Mouse (Mus musculus) adrenal gland, postnatal 10 days (tissue): ENCODE measurements around the gene Cables2. TPM values are rescaled to one million over a fixed set of nuclear protein-coding genes. Genes with fewer than 3 reads are reported as not detected.
"Not testable (repeated sequence)": the region's sequence is repeated elsewhere in the genome, so short reads cannot be mapped to it uniquely, and the experiment has no call there.

Experiments
- DNase-seq: peaks from one replicate; pipeline ENCODE4 v3.0.0; 2021; ENCODE audit warnings: mixed read lengths
- total RNA-seq, 2 experiments: library from RNA; stranded (reverse); gene quantifications; 2 replicates each; pipeline ENCODE4 v1.2.3; 2021

Gene Cables2
- total RNA-seq, 2 experiments from 2014 or later, result 17.3 to 19.8 TPM

- DNase-seq, result no peak
Observed at GRCm38 (mm10) chr2:180277773-180278320, 4.6 kb upstream of the Cables2 start.

GRCm38 (mm10) chr2:180276851-180277259, 3.6 kb upstream of the Cables2 start:
- DNase-seq, result no peak

- no peak for DNase-seq
Observed at GRCm38 (mm10) chr2:180276385-180276784, 3.1 kb upstream of the Cables2 start.

- DNase-seq, result peak; percentile 88
Observed at GRCm38 (mm10) chr2:180275836-180276235, 2.5 kb upstream of the Cables2 start.

- no peak for DNase-seq
Observed at GRCm38 (mm10) chr2:180274523-180274922, 1.2 kb upstream of the Cables2 start.

- peak; percentile 67 for DNase-seq
Observed at GRCm38 (mm10) chr2:180272884-180273321, 393 bp downstream of the Cables2 start.

DNA sequence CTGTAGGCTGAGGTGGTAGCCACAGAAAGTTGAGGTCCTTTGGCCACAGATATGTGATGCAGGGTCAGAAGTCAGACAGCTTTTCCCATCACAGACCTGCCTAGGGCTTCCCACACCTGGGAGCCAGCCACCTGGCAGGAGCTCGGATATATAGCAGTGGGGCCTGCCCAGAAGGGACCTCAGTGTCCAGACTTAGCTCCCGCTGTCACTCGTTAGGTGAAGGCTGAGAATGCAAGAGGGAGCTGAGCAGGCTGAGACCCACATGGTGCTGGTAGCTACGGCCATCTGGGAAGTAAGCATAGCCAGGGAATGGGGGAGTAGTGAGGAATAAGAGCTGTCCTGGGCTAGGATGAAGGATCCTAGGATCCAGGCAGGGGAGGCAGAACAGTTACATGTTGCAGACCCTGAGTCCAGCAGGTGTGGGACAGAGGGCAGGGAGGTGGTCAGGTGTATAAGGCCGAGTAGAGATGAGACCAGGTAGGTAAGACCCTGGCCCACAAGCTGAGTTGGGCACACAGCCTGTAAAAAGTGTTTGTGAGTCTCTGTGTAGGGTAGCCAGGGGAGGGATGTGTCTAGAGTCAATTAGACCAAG, 1.4 kb downstream of the Cables2 start:
- DNase-seq, result no peak

- no peak for DNase-seq
Observed at GRCm38 (mm10) chr2:180270537-180271255, 2.6 kb downstream of the Cables2 start.

DNA sequence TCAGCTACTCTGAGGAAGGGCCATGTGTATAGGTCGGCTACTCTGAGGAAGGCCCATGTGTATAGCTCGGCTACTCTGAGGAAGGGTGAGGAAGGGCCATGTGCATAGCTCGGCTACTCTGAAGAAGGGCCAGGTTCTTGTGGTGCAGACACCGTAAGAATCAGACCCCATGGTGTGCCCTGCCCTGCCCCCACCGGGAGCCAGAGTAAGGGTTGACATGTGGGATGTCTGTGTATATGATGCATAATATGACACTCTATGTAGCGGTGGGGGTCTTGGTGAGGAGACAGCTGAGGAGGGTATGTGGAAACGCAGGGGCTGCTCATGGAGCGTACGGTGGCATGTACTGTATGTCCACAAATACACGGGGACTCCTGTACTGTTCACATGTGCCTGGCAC, 4.0 kb downstream of the Cables2 start:
- no peak for DNase-seq

DNA sequence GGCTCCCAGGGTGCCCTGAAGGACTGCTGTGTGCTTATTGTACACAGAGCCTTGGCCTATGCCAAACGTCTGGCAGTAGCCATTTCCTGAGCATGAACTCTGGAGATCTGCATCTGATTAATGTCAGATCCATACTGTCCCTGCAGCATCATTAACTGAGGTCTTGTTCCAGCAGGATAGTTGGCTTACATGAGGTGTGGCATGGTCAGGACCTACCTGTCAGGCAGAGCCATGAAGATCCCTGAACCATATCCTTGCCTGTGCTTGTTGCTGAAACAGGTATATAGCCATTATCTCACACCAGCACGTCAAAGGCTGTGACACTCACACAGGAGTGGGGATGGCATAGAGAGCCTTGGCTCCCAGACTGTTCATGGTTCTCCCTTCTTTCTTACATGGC, 5.3 kb downstream of the Cables2 start:
- DNase-seq, result no peak

DNA sequence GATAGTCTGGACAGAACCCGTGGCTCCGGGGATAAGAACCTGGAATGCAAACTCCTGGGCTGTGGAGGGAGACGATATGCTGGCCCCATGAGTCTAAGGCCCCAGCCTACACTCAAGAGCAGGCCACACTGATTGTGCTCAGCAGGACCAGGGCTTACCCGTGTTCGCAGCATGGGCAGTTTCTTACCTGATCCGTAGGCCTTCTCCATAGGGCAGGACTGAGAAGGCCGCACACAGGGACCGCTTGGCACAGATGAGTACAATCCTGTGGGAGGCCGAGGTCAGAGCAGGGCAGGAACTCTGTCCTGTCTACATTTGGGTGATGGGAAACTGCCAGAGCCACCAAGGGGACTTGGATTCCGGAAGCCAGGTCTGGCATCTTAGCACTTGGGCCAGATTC, 10.4 kb downstream of the Cables2 start:
- no peak for DNase-seq

DNA sequence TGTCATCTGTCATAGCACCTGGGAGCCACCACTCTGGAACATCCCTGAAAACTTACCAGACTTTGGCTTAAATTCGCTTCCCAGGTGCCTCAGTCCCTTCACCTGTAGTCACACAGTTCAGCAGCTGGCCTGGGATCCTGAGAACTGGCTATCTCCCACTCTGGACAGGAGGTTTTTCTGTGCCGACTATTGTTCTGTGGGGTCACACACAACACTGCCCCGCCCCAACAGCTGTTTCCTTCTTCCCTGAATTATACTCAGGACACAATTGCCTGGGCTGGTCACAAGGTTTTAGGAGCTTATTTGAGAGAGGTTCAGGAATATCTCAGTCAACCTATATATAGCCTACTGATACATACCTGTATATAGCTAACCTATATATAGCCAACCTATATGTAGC, 10.9 kb downstream of the Cables2 start:
- no peak for DNase-seq

GRCm38 (mm10) chr2:180261901-180262300, 11.4 kb downstream of the Cables2 start:
- no peak for DNase-seq

DNA sequence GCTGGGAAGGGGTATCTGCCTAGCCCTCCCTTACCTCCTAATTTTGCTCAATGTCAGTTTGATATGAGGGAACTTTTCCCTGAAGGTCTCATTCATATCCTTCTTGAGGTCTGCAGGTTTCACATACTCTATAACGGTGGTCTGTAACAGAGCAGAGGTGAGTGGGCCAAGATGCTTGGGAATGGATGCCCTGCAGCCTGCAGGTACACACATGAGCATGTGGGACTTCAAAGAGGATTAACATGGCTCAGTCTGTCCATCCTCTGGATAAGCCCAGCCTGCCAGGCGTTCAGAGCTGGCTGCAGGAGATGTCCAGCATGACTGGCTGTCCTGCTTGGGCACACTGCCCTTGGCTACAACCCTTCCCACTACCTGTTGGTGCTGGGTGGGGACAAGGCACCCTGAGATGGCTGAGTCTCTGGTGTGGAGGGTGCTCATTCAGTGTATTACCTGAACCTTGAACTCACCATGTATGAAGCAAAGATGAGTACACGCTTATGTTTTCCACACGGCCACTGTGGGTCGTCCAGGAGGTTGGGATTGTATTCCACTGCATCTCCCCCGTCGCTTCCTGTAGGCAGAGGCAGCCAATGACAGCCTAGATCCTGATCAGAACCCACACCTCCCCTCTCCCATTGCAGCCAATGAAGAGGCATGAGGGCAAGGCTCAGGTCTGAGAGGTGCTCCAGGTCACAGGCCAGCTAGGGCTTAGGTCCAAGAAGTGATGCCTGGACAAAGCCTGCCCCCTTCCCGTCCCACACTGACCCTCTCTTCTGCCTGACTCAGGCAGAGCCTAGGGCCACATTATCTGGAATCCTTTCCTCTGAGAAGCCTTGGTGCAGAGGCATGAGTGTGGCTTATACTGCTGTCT, 12.5 kb downstream of the Cables2 start:
- DNase-seq, result no peak

DNA sequence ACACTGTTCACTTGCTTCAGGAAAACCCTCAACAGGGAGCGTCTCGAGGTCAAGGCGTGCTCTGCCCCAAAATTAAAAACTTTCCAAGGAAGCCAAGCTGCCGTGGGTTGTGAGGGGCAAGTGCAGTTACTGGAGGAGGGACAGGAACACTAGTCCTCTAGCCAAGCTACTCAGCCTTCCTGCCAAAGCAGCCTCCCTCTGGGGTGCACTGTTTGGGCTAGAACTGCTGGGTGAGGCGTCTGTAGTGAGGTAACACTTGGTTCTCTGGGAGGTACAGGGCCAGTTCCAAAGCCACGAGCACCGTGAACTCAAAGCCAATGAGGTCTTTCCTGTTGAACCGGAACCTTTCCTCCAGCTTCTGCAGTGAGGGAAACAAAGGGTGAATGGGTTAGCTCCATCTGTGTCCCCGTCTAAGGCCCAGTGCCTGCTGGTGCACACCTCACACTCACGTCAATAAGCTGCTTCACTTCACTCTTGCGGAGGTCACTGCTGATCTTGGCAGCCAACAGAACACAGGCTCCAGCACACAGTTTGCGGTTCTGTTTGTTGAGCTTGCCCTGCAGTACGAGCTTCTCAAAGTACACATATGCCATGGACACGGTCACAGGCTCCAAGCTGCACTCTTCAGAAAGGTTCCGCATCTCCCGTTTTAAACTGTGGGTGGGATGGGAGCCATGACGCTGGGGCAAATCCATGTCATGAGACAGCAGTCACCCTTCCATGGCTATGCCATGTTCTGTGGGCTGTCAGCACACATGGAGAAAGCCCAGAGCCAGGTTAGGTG, 13.3 kb downstream of the Cables2 start:
- peak; percentile 59 for DNase-seq

DNA sequence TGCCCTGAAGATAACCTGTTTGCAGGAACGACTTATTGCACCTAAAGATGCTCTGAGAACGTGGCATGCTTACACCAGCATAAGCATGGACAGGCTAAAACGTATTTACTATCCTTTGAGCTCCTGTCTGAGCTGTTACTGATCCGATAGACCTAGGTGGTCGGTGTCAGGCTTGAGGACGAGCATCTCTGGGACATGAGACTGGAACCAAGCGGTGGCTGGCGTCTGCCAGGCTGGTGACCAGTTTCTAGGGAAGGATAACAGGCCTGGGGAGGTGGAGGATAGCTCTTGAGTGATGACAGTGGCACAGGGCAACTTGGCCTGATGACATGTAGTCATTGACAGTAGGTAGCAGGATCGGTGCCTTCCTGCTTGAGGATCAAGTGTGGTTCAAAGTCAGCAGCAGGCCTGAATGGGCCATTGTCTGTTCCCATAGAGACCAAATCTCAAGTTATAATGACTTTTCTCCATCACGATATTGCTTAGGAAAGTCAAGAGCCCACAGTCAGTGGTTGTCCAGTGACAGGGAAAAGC, 14.3 kb downstream of the Cables2 start:
- not testable (repeated sequence) for DNase-seq

- no peak for DNase-seq
Observed at GRCm38 (mm10) chr2:180257963-180258865, 15.1 kb downstream of the Cables2 start.

GRCm38 (mm10) chr2:180257001-180257521, 16.2 kb downstream of the Cables2 start, which contains the start of gene Rps21:
Rps21 (plus strand) TSS chr2:180257377.
- DNase-seq, result peak; percentile 97

DNA sequence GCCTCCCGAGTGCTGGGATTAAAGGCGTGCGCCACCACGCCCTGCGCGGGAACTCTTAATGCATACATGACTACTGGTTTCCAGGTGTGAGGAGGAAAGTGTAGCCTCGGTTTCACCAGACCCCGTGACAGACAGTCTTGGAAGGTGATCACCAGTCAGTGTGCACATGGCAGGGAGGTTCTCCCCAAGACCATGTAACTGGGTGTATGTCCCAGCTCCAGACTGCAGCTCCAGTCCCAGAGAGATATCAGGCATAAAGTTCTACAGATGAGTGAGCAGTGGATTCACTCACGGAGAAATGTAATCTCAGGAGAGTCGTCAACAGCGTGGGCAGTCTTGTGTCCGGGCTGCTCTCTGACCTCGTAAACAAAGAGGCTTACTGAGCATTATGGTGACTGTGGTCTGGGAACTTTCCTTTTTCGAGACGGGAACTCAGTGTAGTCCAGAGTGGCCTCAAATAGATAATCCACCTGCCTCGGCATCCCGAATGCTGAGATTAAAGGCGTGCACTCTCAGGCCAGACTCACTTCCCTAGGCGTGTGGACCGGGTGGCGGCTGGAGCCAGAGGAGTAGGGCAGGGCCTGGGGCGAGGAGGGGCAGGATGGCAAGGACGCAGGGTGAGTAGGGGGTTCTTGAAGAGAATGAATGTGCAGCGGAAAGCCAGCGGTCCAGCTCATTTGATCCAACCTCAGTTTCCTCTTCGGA, 16.8 kb downstream of the Cables2 start:
- no peak for DNase-seq
